Mouse (Mus musculus): Measurements from ENCODE around the gene Srebf1. TPM values are rescaled to one million over a fixed set of nuclear protein-coding genes. Genes with fewer than 3 reads are reported as not detected.

Srebf1 gene
- polyA plus RNA-seq, 1 experiment from 2014 or later, result 56.2 TPM

DNA sequence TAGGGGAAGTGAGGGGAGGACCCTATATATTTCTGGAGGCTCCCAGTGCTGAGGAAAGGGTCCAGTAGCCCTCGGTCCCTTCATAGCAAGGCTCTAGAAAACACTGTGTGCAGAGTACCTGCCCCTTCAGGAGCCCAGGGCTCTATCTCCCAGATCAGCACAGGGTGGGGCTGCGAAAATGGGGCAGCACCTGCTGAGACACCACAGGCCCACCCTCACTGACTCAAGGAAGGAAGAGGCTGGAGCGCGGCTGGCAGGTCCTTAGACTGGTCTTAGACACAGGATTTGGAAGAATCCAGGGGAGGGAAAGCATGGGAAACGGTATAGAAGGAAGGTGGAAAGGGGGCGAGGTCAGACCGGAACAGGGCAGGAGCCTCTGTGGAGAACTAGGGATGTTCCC is 8.1 kb upstream of the Srebf1 start:
- Histone ChIP-seq H3K27me3 (ENCODE audit: low read depth, poor library complexity, severe bottlenecking) (no peaks in the 10 kb centered on the region), H3K36me3 (no peaks in the 10 kb centered on the region), H3K4me1 (peaks cover 49% of the 10 kb centered on the region), H3K9me3 (replicated peaks) (no peaks in the 10 kb centered on the region), H3K4me3 (0 out of 2 replicates have a peak overlapping the region, but pooled peaks have one; percentile 4), H3K27ac (peak overlapping the region; percentile 31; the same call in 1 of the 2 replicates)
- DNase-seq (ENCODE audit: low spot score), result no peak
- WGBS, result 89% methylated on average over 7 of the region's 7 CpGs

DNA sequence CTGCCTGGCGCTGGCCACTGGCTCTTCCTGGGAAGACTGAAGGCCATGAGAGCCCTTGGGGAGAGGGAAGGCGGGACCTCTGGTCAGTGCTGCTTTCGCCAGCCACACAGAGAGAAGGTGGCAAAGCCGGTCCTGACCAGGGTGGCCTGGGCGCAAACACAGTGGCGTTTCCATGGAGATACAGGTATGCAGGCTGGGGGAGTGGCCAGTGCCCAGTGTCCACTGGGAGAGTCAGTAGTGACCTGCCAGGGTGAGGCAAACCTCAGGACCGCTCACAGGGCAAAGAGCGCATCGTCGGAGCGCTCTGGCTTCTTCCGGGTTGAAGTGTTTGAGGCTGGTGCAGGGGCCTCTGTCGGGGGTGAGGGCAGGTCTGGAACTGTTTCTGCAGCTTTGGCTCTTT is 7.4 kb upstream of the Srebf1 start:
- Histone ChIP-seq H3K27ac (peak overlapping the region; percentile 42; the same call in 1 of the 2 replicates), H3K4me3 (0 out of 2 replicates have a peak overlapping the region, but pooled peaks have one; percentile 4), H3K36me3 (no peaks in the 10 kb centered on the region), H3K27me3 (ENCODE audit: low read depth, poor library complexity, severe bottlenecking) (no peaks in the 10 kb centered on the region), H3K4me1 (peaks cover 48% of the 10 kb centered on the region), H3K9me3 (replicated peaks) (no peaks in the 10 kb centered on the region)
- WGBS, result 75% methylated on average over 13 of the region's 13 CpGs
- no peak for DNase-seq (ENCODE audit: low spot score)

DNA sequence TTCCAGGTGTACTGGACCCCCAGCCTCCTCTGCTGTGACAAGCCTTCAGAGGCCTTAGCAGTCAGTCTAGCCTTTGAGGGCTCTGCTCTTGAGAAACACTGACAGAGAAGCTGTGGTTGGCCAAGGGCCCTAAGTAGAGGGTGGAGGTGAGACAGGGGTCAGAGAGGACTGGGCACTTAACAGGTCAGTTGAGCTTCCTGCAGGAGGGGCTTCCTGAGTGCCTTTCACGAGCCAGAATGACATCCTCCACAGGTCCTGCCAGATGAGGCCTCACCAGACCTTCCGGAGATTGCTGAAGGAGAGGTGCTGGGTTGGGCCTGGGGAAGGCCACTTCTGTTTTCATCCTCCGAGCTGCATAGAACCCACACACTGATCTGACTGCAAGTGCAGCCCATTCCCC is 6.1 kb upstream of the Srebf1 start:
- WGBS, result 56% methylated on average over 3 of the region's 3 CpGs

DNA sequence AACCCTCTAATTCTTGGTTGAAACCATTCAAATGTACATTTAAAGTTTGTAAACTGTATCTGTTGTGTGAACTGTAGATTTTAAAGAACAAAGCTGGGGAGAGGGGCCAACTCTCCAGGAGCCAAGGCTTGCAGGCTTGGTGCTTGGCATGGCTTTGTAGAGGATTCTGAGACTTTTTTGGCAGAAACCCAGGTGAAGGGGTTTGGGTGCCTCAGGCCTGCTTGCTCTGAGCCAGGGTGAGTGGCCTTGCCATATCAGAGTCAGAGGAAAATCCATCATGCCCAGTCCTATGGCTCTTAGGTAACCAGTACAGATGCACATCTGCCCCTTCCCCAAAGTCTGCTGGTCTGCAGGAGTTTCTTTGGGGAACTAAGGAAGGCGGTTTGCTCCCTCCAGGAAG is 3.5 kb upstream of the Srebf1 start:
- Histone ChIP-seq H3K9me3 (replicated peaks) (no peaks in the 10 kb centered on the region), H3K36me3 (no peaks in the 10 kb centered on the region), H3K4me3 (no peak overlapping the region), H3K27ac (no peak overlapping the region), H3K4me1 (peaks cover 50% of the 10 kb centered on the region), H3K27me3 (ENCODE audit: low read depth, poor library complexity, severe bottlenecking) (no peaks in the 10 kb centered on the region)
- 86% methylated on average over 1 of the region's 1 CpGs for WGBS
- no peak for DNase-seq (ENCODE audit: low spot score)

More for the DNA sequence above, 6.1 kb upstream of the Srebf1 start:
- no peak overlapping the region for H3K4me3 ChIP-seq
- no peaks in the 10 kb centered on the region for H3K36me3 ChIP-seq
- peaks cover 48% of the 10 kb centered on the region for H3K4me1 ChIP-seq
- H3K27ac ChIP-seq, result 0 out of 2 replicates have a peak overlapping the region, but pooled peaks have one; percentile 7
- H3K9me3 ChIP-seq (replicated peaks), result no peaks in the 10 kb centered on the region
- DNase-seq (ENCODE audit: low spot score), result no peak
- H3K27me3 ChIP-seq (ENCODE audit: low read depth, poor library complexity, severe bottlenecking), result no peaks in the 10 kb centered on the region

DNA sequence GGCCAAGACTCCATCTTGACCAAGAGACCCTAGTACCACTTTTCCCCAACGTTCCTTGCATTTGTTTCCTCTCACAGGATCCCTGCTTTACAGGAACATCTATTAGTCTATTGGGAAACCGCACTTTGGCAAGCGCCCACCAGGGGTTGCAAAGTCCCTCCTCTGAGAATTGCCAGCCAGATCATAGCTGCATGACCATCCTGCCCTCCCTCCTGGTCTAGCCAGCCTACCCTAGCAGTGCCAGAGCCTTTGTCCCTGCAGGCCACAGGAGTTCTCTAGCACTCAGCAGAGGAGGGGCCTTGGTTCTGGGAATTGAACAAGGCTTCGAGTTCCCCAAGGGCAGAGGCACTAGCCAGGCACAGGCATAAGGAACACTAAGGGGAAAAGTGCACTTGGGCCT is 2.3 kb upstream of the Srebf1 start:
- WGBS, result 60% methylated on average over 4 of the region's 4 CpGs
- no peaks in the 10 kb centered on the region for H3K9me3 ChIP-seq (replicated peaks)
- H3K27me3 ChIP-seq (ENCODE audit: low read depth, poor library complexity, severe bottlenecking), result no peaks in the 10 kb centered on the region
- H3K4me1 ChIP-seq, result peaks cover 52% of the 10 kb centered on the region
- no peak overlapping the region for H3K4me3 ChIP-seq
- 0 out of 2 replicates have a peak overlapping the region, but pooled peaks have one; percentile 14 for H3K27ac ChIP-seq
- no peak for DNase-seq (ENCODE audit: low spot score)
- H3K36me3 ChIP-seq, result no peaks in the 10 kb centered on the region

DNA sequence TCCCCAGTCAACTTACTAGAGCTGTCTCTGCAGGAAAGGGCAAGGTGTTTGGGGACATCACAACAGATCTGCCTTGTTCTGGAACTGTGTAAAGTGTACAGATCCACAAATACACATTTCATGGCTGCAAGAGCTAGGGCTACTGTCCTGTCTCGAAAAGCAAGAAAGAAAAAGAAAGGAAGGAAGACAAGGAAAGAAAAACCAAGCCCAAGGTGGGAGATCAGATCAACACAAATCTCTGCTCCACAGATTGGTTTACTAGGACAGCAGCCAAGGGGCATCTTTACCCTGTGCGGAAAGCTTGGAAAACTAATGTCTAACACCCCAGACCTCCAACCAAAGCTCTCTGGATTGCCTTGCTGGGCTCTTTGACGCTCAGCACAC is 304 bp downstream of the Srebf1 start:
- DNase-seq (ENCODE audit: low spot score), result no peak
- peaks cover 55% of the 10 kb centered on the region for H3K4me1 ChIP-seq
- H3K4me3 ChIP-seq, result peak overlapping the region; percentile 53
- 62% methylated on average over 3 of the region's 3 CpGs for WGBS
- H3K9me3 ChIP-seq (replicated peaks), result no peaks in the 10 kb centered on the region
- peaks cover 17% of the 10 kb centered on the region for H3K36me3 ChIP-seq
- peak overlapping the region; percentile 82 for H3K27ac ChIP-seq
- no peaks in the 10 kb centered on the region for H3K27me3 ChIP-seq (ENCODE audit: low read depth, poor library complexity, severe bottlenecking)

DNA sequence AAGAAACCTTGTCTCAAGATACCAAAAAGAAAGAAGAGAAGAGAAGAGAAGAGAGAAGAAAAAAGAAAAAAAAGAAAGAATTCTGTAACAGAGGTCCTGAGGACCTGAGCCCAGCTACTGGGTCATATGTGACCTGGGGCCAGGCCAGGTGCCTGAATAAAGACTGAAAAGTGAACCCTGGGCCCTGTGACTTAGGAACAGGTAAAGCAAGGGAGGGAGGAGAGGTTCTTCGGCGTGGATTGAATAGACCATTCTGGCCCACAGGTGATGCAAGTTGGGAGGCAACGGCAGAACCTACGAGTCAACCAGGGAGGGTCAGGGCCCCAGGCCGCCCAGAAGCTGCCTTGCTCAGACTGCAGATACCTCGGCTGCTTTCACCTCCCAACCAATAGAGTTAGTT is 956 bp downstream of the Srebf1 start:
- peaks cover 18% of the 10 kb centered on the region for H3K36me3 ChIP-seq
- 86% methylated on average over 6 of the region's 6 CpGs for WGBS
- no peak for DNase-seq (ENCODE audit: low spot score)
- H3K4me1 ChIP-seq, result peaks cover 60% of the 10 kb centered on the region
- H3K27ac ChIP-seq, result peak overlapping the region; percentile 82; the same call in 1 of the 2 replicates
- no peaks in the 10 kb centered on the region for H3K9me3 ChIP-seq (replicated peaks)
- H3K27me3 ChIP-seq (ENCODE audit: low read depth, poor library complexity, severe bottlenecking), result no peaks in the 10 kb centered on the region
- H3K4me3 ChIP-seq, result no peak overlapping the region

DNA sequence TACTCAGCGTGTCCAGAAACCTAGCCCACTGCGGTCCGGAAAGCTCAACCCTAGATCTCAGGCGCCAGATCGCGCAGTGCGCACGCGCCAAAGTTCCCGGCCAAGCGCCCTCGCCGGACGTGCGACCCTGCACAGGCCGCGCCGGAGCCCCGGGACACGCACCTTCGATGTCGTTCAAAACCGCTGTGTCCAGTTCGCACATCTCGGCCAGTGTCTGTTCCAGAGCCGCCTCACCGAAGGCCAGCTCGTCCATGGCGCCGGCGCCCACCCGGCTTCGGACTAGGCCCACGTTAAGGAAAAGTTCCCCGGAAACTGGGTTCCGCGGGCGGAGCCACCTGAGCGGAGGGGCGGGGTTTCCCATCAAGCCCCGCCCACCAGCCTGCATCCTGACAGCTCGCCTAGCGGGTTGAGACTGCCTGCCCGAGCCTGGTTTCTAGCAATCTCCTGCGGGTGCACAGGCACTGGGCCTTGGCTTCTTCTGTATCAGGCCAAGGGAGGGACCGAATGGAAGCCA is 2.0 kb downstream of the Srebf1 start:
- DNase-seq (ENCODE audit: low spot score), result peak; percentile 96
- Histone ChIP-seq H3K27me3 (ENCODE audit: low read depth, poor library complexity, severe bottlenecking) (no peaks in the 10 kb centered on the region), H3K9me3 (replicated peaks) (no peaks in the 10 kb centered on the region), H3K36me3 (peaks cover 22% of the 10 kb centered on the region), H3K4me3 (peak overlapping the region; percentile 85), H3K4me1 (peaks cover 66% of the 10 kb centered on the region), H3K27ac (peak overlapping the region; percentile 95)
- under 1% methylated on average over 46 of the region's 46 CpGs for WGBS

DNA sequence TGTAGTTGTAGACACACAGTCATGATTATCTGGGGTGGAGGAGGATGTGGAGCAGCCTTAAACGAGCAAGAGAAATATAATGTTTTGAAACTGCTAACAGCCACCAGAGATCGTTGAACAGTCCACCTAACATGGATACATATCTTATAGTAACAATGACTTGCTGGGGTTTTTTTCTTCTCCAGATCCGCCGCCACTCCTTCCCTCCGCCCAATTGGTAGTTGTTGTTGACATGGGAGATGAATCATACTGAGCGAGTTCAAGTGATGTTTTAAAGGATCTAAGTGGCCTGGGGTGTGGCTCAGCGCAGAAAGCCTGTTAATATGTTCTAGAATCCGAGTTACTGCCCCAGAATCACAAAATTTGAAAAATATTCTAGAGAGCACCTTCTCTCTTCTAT is 2.8 kb downstream of the Srebf1 start:
- WGBS, result 53% methylated on average over 8 of the region's 8 CpGs
- Histone ChIP-seq H3K27me3 (ENCODE audit: low read depth, poor library complexity, severe bottlenecking) (no peaks in the 10 kb centered on the region), H3K36me3 (peaks cover 22% of the 10 kb centered on the region), H3K27ac (peak overlapping the region; percentile 95), H3K4me3 (peak overlapping the region; percentile 85), H3K4me1 (peaks cover 66% of the 10 kb centered on the region), H3K9me3 (replicated peaks) (no peaks in the 10 kb centered on the region)
- DNase-seq (ENCODE audit: low spot score), result peak; percentile 34

DNA sequence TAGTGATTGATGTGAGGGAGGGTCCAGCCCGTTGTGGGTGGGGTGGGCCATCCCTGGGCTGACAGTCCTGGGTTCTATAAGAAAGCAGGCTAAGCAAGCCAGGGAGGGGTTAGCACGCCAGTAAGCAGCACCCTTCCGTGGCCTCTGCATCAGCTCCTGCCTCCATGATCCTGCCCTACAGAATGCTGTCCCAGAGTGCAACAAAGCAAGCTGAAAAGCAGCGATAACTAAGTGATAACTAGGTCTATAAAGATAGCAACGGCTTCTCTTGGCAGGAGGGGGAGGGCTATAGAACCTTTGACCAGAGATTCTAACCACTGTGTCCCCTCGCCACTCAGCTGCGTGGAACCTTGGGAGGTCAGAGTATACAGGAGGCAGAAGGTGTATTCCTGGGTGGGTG is 4.9 kb downstream of the Srebf1 start:
- H3K9me3 ChIP-seq (replicated peaks), result no peaks in the 10 kb centered on the region
- H3K4me1 ChIP-seq, result peaks cover 73% of the 10 kb centered on the region
- WGBS, result 91% methylated on average over 7 of the region's 7 CpGs
- no peak for DNase-seq (ENCODE audit: low spot score)
- H3K36me3 ChIP-seq, result peaks cover 22% of the 10 kb centered on the region
- no peak overlapping the region for H3K4me3 ChIP-seq
- H3K27me3 ChIP-seq (ENCODE audit: low read depth, poor library complexity, severe bottlenecking), result no peaks in the 10 kb centered on the region
- no peak overlapping the region for H3K27ac ChIP-seq

DNA sequence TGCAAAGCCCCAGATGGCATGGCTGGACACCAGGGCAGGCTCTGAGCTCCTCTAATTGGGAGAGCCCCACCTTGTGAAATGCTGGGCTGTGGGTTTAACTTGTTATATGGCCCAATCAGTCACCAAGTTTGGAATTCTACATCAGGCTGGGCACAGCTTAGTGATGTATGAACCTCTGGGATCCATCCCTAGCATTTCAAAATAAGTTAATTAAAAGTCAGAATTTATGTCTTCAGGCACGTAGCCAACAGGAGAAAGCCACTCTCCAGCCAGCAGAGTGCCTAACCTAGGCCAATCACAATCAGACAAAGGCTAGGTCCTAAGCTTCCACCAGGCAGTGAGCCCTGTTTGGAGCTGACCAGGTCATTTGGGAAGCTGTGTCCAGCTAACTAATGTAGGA is 5.7 kb downstream of the Srebf1 start:
- no peak for DNase-seq (ENCODE audit: low spot score)
- peaks cover 73% of the 10 kb centered on the region for H3K4me1 ChIP-seq
- no peaks in the 10 kb centered on the region for H3K9me3 ChIP-seq (replicated peaks)
- no peaks in the 10 kb centered on the region for H3K27me3 ChIP-seq (ENCODE audit: low read depth, poor library complexity, severe bottlenecking)
- 83% methylated on average over 1 of the region's 1 CpGs for WGBS
- H3K4me3 ChIP-seq, result no peak overlapping the region
- no peak overlapping the region for H3K27ac ChIP-seq
- H3K36me3 ChIP-seq, result peaks cover 22% of the 10 kb centered on the region

DNA sequence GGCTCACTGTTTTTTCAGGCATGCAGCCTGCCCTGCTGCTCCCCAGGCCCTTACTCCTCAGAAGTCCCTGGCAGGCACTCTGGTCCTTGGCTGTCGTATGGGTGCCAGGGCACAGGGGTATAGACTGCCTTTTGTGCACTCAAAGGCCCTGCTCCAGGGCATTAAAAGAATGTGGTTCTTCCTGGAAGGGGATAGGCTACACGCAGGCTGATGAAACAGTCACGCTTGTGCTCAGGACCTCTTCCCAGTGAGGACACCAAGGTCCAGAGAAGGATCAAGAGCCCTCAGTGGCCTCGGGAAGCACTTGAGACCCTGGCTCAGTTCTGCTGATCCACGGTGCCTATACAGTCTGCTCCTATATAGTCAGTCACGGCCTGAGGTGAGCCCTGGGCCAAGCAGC is 9.1 kb downstream of the Srebf1 start:
- Histone ChIP-seq H3K36me3 (peaks cover 18% of the 10 kb centered on the region), H3K4me3 (no peak overlapping the region), H3K27ac (peak overlapping the region; percentile 91), H3K9me3 (replicated peaks) (no peaks in the 10 kb centered on the region), H3K27me3 (ENCODE audit: low read depth, poor library complexity, severe bottlenecking) (no peaks in the 10 kb centered on the region), H3K4me1 (peaks cover 76% of the 10 kb centered on the region)
- WGBS, result 76% methylated on average over 6 of the region's 6 CpGs
- DNase-seq (ENCODE audit: low spot score), result no peak

DNA sequence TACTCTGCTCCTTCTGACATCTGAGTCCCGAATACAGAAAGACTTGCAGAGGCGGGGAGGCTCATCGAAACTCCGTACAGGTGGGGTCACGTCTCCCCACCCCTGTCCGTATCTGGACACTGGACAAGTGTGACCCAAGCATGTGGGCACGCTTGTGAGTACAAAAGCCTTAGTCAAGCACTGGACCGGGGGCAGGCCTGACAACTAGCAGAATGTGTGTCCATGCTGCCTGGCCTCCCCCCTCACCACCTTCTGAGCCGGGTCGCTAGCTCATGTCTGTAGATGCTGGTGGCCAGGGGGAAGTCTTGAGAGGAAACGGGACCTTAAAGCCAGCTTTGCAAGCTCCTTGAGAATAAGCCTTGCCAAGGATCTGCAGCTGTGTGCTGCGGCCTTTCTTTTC is 10.6 kb downstream of the Srebf1 start:
- Histone ChIP-seq H3K27me3 (ENCODE audit: low read depth, poor library complexity, severe bottlenecking) (no peaks in the 10 kb centered on the region), H3K9me3 (replicated peaks) (no peaks in the 10 kb centered on the region), H3K4me1 (peaks cover 81% of the 10 kb centered on the region), H3K36me3 (peaks cover 15% of the 10 kb centered on the region), H3K27ac (peak overlapping the region; percentile 91), H3K4me3 (0 out of 2 replicates have a peak overlapping the region, but pooled peaks have one; percentile 4)
- DNase-seq (ENCODE audit: low spot score), result no peak
- 66% methylated on average over 12 of the region's 12 CpGs for WGBS

DNA sequence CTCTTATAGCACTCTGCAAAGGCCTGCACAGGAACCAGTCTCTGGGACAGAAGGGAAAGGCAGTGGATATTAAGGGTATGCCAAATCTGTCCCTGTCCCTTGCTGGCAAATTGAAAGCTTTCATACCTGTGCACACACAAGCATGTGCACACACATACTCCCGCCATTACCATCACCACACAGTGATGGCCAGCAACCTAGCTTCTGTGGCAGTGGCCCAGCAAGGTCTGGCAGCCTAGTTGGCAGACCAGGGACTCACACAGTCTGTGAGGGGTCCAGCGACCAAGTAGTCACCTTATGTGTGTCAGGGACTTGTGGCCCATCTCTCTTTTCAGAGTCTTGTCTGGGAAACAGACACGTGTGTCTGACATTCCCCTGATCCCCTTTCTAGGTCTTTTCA is 11.2 kb downstream of the Srebf1 start:
- peaks cover 22% of the 10 kb centered on the region for H3K36me3 ChIP-seq
- H3K27me3 ChIP-seq (ENCODE audit: low read depth, poor library complexity, severe bottlenecking), result no peaks in the 10 kb centered on the region
- peak overlapping the region; percentile 91 for H3K27ac ChIP-seq
- peak overlapping the region; percentile 51; the same call in 1 of the 2 replicates for H3K4me3 ChIP-seq
- no peaks in the 10 kb centered on the region for H3K9me3 ChIP-seq (replicated peaks)
- H3K4me1 ChIP-seq, result peaks cover 83% of the 10 kb centered on the region
- DNase-seq (ENCODE audit: low spot score), result no peak
- WGBS, result 71% methylated on average over 3 of the region's 3 CpGs
